Mouse (Mus musculus) erythroblast, embryonic 14.5 days (primary cell): ENCODE data around the gene U2af2. TPM values are rescaled to one million over a fixed set of nuclear protein-coding genes. Genes with fewer than 3 reads are reported as not detected.

ENCODE experiments used
- H3K27me3 ChIP-seq: 2 replicates; pipeline ENCODE4 v1.6.1; 2012; ENCODE audit warnings: inconsistent platforms; ENCODE audit not compliant: control insufficient read depth
- H3K36me3 ChIP-seq: 2 replicates; pipeline ENCODE4 v1.6.1; 2012; ENCODE audit warnings: mild to moderate bottlenecking, inconsistent platforms; ENCODE audit not compliant: control insufficient read depth
- H3K4me1 ChIP-seq: 2 replicates; pipeline ENCODE4 v1.6.1; 2012; ENCODE audit warnings: inconsistent platforms; ENCODE audit not compliant: control insufficient read depth
- H3K4me3 ChIP-seq: replicated peaks from 2 replicates; pipeline ENCODE3; 2012; ENCODE audit warnings: moderate library complexity, mild to moderate bottlenecking, inconsistent platforms
- H3K9me3 ChIP-seq: 2 replicates; pipeline ENCODE4 v1.6.1; 2012; ENCODE audit warnings: low read length, inconsistent platforms, mixed read lengths; ENCODE audit not compliant: control insufficient read depth
- GATA1 ChIP-seq: IDR thresholded peaks from 2 replicates; pipeline ENCODE4 v1.6.1; 2012; ENCODE audit warnings: low read length, inconsistent platforms, mixed read lengths
- TAL1 ChIP-seq: IDR thresholded peaks from 3 replicates; pipeline ENCODE4 v1.6.1; 2012; ENCODE audit warnings: low read length, inconsistent platforms, mixed read lengths
- polyA plus RNA-seq: library from polyadenylated mRNA; stranded (reverse); fragments of >175 nt; gene quantifications from 2 replicates; pipeline ENCODE4 v1.2.3, GENCODE M21; 2012

U2af2 gene
- polyA plus RNA-seq, 1 experiment = 43.1 TPM

- no peak for TF ChIP-seq GATA1
- peaks cover 10% of the 10 kb centered on the region for H3K27me3 ChIP-seq
- no peaks in the 10 kb centered on the region for H3K36me3 ChIP-seq
- H3K4me3 ChIP-seq = no peak overlapping the region
- H3K4me1 ChIP-seq = peaks cover 7% of the 10 kb centered on the region
- no peaks in the 10 kb centered on the region for H3K9me3 ChIP-seq
Observed at GRCm38 (mm10) chr7:5125078-5125477, 63.1 kb downstream of the U2af2 start.

- peaks cover 10% of the 10 kb centered on the region for H3K27me3 ChIP-seq
- TF ChIP-seq TAL1 = no peak
- TF ChIP-seq GATA1 = no peak
- H3K36me3 ChIP-seq = no peaks in the 10 kb centered on the region
- H3K4me3 ChIP-seq = peak within 1 kb of the TSS; percentile 31
- H3K4me1 ChIP-seq = peaks cover 7% of the 10 kb centered on the region
- no peaks in the 10 kb centered on the region for H3K9me3 ChIP-seq
Observed at GRCm38 (mm10) chr7:5125549-5126406, 63.8 kb downstream of the U2af2 start, which contains the start of gene Rasl2-9. Gene Rasl2-9, minus strand, starts transcription at chr7:5125950.

Other genes starting within 250 kb of the U2af2 start
- gene Ube2s, start 249.6 kb upstream of the U2af2 start, polyA plus RNA-seq = 142 and 163 TPM in 2 replicates
- gene Shisa7, start 217.4 kb upstream of the U2af2 start, polyA plus RNA-seq = not detected in 2 replicates
- 0.15 TPM in 1 of 2 replicates, not detected in the other for gene Isoc2b, start 191.9 kb upstream of the U2af2 start, polyA plus RNA-seq
- 1.3 and 2.4 TPM in 2 replicates for gene Isoc2a, start 185.0 kb upstream of the U2af2 start, polyA plus RNA-seq
- gene Gm36210, start 155.6 kb upstream of the U2af2 start, polyA plus RNA-seq = 0.05 TPM in 1 of 2 replicates, not detected in the other
- gene Zfp628, start 146.9 kb upstream of the U2af2 start, polyA plus RNA-seq = 8.5 and 8.9 TPM in 2 replicates
- gene Nat14, start 140.1 kb upstream of the U2af2 start, polyA plus RNA-seq = 0.38 and 0.51 TPM in 2 replicates
- not detected in 2 replicates for gene Ssc5d, start 136.4 kb upstream of the U2af2 start, polyA plus RNA-seq
- gene Sbk2, start 97.7 kb upstream of the U2af2 start, polyA plus RNA-seq = not detected in 2 replicates
- gene Sbk3, start 91.0 kb upstream of the U2af2 start, polyA plus RNA-seq = not detected in 2 replicates
- 0.15 and 0.37 TPM in 2 replicates for gene Zfp579, start 66.0 kb upstream of the U2af2 start, polyA plus RNA-seq
- 6.2 and 8.1 TPM in 2 replicates for gene Zfp524, start 47.7 kb upstream of the U2af2 start, polyA plus RNA-seq
- 3.5 and 6.0 TPM in 2 replicates for gene Fiz1, start 47.4 kb upstream of the U2af2 start, polyA plus RNA-seq
- not detected in 2 replicates for gene Gm44973, start 46.6 kb upstream of the U2af2 start, polyA plus RNA-seq
- 1.7 and 1.8 TPM in 2 replicates for gene Zfp865, start 41.8 kb upstream of the U2af2 start, polyA plus RNA-seq
- gene Ccdc106, start 41.6 kb upstream of the U2af2 start, polyA plus RNA-seq = 0.06 TPM in 1 of 2 replicates, not detected in the other
- not detected in 2 replicates for gene 4632433K11Rik, start 28.0 kb upstream of the U2af2 start, polyA plus RNA-seq
- 0.06 and 0.09 TPM in 2 replicates for gene Zfp784, start 23.7 kb upstream of the U2af2 start, polyA plus RNA-seq
- gene Zfp580, start 10.6 kb upstream of the U2af2 start, polyA plus RNA-seq = 0.10 and 0.26 TPM in 2 replicates
- gene Epn1, start 18.1 kb downstream of the U2af2 start, polyA plus RNA-seq = 227 and 231 TPM in 2 replicates
- not detected in 2 replicates for gene Rfpl4, start 54.8 kb downstream of the U2af2 start, polyA plus RNA-seq
- gene Rasl2-9, start 63.8 kb downstream of the U2af2 start, polyA plus RNA-seq = not detected in 2 replicates
- under 0.01 and 0.01 TPM in 2 replicates for gene Vmn1r55, start 87.5 kb downstream of the U2af2 start, polyA plus RNA-seq
- gene Vmn1r56, start 134.6 kb downstream of the U2af2 start, polyA plus RNA-seq = not detected in 2 replicates
- not detected in 2 replicates for gene Vmn1r57, start 156.3 kb downstream of the U2af2 start, polyA plus RNA-seq